In genomic region chr15:31006825-31007157, GRCm38 (mm10) we compare ENCODE assay signal across 23 mouse cellular contexts.
DNase-seq lines count a peak whose midpoint lies in the region; ATAC-seq lines count a peak whose summit lies in the region.
"Had no signal": no experiment of that assay in that cellular context is flagged by ENCODE, and none has a peak within 500 bp of the region (broad histone marks: within the 10 kb centered on the region; RNA-seq: fewer than 3 reads in every experiment).

No protein-coding gene starts in this region.

- H3K4me3 ChIP-seq in forebrain, embryonic 16.5 days (replicated peaks; ENCODE audit: low read length), result no peak overlapping the region
- H3K4me3 ChIP-seq in forebrain, embryonic 11.5 days (ENCODE audit: low read depth, low read length), result no peak overlapping the region
- H3K4me3 ChIP-seq in hindbrain, embryonic 15.5 days, result no peak overlapping the region
- no peak overlapping the region for H3K4me3 ChIP-seq in hindbrain, embryonic 10.5 days
- no peak overlapping the region for H3K4me3 ChIP-seq in midbrain, embryonic 15.5 days
- H3K4me3 ChIP-seq in midbrain, embryonic 10.5 days, result no peak overlapping the region
- no peak overlapping the region for H3K4me3 ChIP-seq in limb, embryonic 10.5 days
- H3K4me3 ChIP-seq: forebrain, embryonic 10.5 days; gastrocnemius, adult 2 months had no signal

- no peaks in the 10 kb centered on the region for H3K27me3 ChIP-seq in forebrain, embryonic 16.5 days (replicated peaks; ENCODE audit: control insufficient read depth, insufficient read depth, low read length)
- no peaks in the 10 kb centered on the region for H3K27me3 ChIP-seq in forebrain, embryonic 11.5 days (ENCODE audit: control insufficient read depth, insufficient read depth, low read length)
- no peaks in the 10 kb centered on the region for H3K27me3 ChIP-seq in hindbrain, embryonic 15.5 days
- H3K27me3 ChIP-seq in hindbrain, embryonic 10.5 days (ENCODE audit: insufficient read depth, poor library complexity, severe bottlenecking), result no peaks in the 10 kb centered on the region
- no peaks in the 10 kb centered on the region for H3K27me3 ChIP-seq in midbrain, embryonic 15.5 days (replicated peaks)
- H3K27me3 ChIP-seq in midbrain, embryonic 10.5 days (ENCODE audit: low read depth, poor library complexity, severe bottlenecking), result no peaks in the 10 kb centered on the region
- H3K27me3 ChIP-seq in limb, embryonic 10.5 days (ENCODE audit: low read depth, poor library complexity, severe bottlenecking), result no peaks in the 10 kb centered on the region

- H3K9me3 ChIP-seq in forebrain, embryonic 16.5 days (ENCODE audit: control insufficient read depth, low read length), result no peaks in the 10 kb centered on the region
- H3K9me3 ChIP-seq in forebrain, embryonic 11.5 days (ENCODE audit: control insufficient read depth, low read length), result no peaks in the 10 kb centered on the region
- no peaks in the 10 kb centered on the region for H3K9me3 ChIP-seq in hindbrain, embryonic 15.5 days
- H3K9me3 ChIP-seq in hindbrain, embryonic 10.5 days, result no peaks in the 10 kb centered on the region
- no peaks in the 10 kb centered on the region for H3K9me3 ChIP-seq in midbrain, embryonic 15.5 days
- H3K9me3 ChIP-seq in midbrain, embryonic 10.5 days (replicated peaks), result no peaks in the 10 kb centered on the region
- H3K9me3 ChIP-seq in limb, embryonic 10.5 days (replicated peaks), result no peaks in the 10 kb centered on the region
- H3K9me3 ChIP-seq: forebrain, embryonic 10.5 days had no signal

- H3K9ac ChIP-seq in forebrain, embryonic 16.5 days (replicated peaks; ENCODE audit: low read depth, low read length), result no peak overlapping the region
- no peak overlapping the region for H3K9ac ChIP-seq in forebrain, embryonic 11.5 days (ENCODE audit: low read length)
- H3K9ac ChIP-seq in hindbrain, embryonic 15.5 days, result no peak overlapping the region
- H3K9ac ChIP-seq in midbrain, embryonic 15.5 days, result no peak overlapping the region
- H3K9ac ChIP-seq: forebrain, postnatal 0 days had no signal

- H3K36me3 ChIP-seq in forebrain, embryonic 16.5 days (ENCODE audit: control insufficient read depth, insufficient read depth), result no peaks in the 10 kb centered on the region
- no peaks in the 10 kb centered on the region for H3K36me3 ChIP-seq in forebrain, embryonic 11.5 days (ENCODE audit: control insufficient read depth, insufficient read depth, low read length)
- H3K36me3 ChIP-seq in hindbrain, embryonic 15.5 days, result peaks cover 8% of the 10 kb centered on the region; the same call in 1 of the 2 replicates
- 0 out of 2 replicates have a peak, but pooled peaks cover 10% of the 10 kb centered on the region for H3K36me3 ChIP-seq in hindbrain, embryonic 10.5 days
- 0 out of 2 replicates have a peak, but pooled peaks cover 3% of the 10 kb centered on the region for H3K36me3 ChIP-seq in midbrain, embryonic 15.5 days (replicated peaks)
- 0 out of 2 replicates have a peak, but pooled peaks cover 5% of the 10 kb centered on the region for H3K36me3 ChIP-seq in midbrain, embryonic 10.5 days
- no peaks in the 10 kb centered on the region for H3K36me3 ChIP-seq in limb, embryonic 10.5 days

- no peak for DNase-seq in forebrain, embryonic 11.5 days (ENCODE audit: low spot score)
- no peak for DNase-seq in hindbrain, embryonic 10.5 days (ENCODE audit: low spot score)
- no peak for DNase-seq in midbrain, embryonic 10.5 days (ENCODE audit: low spot score)
- DNase-seq in limb, embryonic 10.5 days (ENCODE audit: low spot score), result no peak
- no peak for DNase-seq in gastrocnemius, postnatal 4 days (ENCODE audit: low spot score in 2 of 2)
- DNase-seq: adrenal gland, adult 2 months; adrenal gland, postnatal 14 days; cerebellum, adult 11 months; cerebellum, adult 2 months; cerebellum, adult 9-11 months; cerebellum, postnatal 25 days; forebrain, postnatal 0 days; gastrocnemius, adult 2 months; gastrocnemius, postnatal 14 days; kidney, adult 18-20 months had no signal

- 95% methylated on average over 8 of the region's 8 CpGs for WGBS in forebrain, embryonic 16.5 days
- WGBS in forebrain, embryonic 11.5 days, result 89% methylated on average over 8 of the region's 8 CpGs
- 83% methylated on average over 8 of the region's 8 CpGs for WGBS in hindbrain, embryonic 15.5 days
- 93% methylated on average over 8 of the region's 8 CpGs for WGBS in hindbrain, embryonic 10.5 days
- WGBS in midbrain, embryonic 15.5 days, result 89% methylated on average over 8 of the region's 8 CpGs
- WGBS in midbrain, embryonic 10.5 days, result 92% methylated on average over 8 of the region's 8 CpGs
- WGBS in limb, embryonic 10.5 days, result 92% methylated on average over 8 of the region's 8 CpGs

- 0 out of 2 replicates have a peak, but pooled peaks have one; percentile 11 for ATAC-seq in forebrain, embryonic 16.5 days
- ATAC-seq in forebrain, embryonic 11.5 days (replicated peaks; ENCODE audit: low FRiP score), result no peak
- ATAC-seq in hindbrain, embryonic 15.5 days (ENCODE audit: low FRiP score, low read depth), result 0 out of 2 replicates have a peak, but pooled peaks have one; percentile 27
- ATAC-seq in midbrain, embryonic 15.5 days (replicated peaks), result 0 out of 2 replicates have a peak, but pooled peaks have one; percentile 48
- ATAC-seq: CD4-positive, CD25-positive, alpha-beta regulatory T cell, adult 4 months; forebrain, postnatal 0 days; inflammation-experienced regulatory T-cells, adult 6 months; intestine, embryonic 16.5 days had no signal

- no peak overlapping the region for H3K4me2 ChIP-seq in forebrain, embryonic 16.5 days (ENCODE audit: low read length)
- H3K4me2 ChIP-seq in forebrain, embryonic 11.5 days (ENCODE audit: low read depth, low read length, severe bottlenecking), result no peak overlapping the region
- H3K4me2 ChIP-seq in hindbrain, embryonic 15.5 days, result no peak overlapping the region
- no peak overlapping the region for H3K4me2 ChIP-seq in midbrain, embryonic 15.5 days
- H3K4me2 ChIP-seq: heart, embryonic 11.5 days had no signal

- H3K27ac ChIP-seq in forebrain, embryonic 16.5 days (ENCODE audit: low read length), result no peak overlapping the region
- H3K27ac ChIP-seq in forebrain, embryonic 11.5 days (ENCODE audit: low read depth, low read length), result no peak overlapping the region
- H3K27ac ChIP-seq in hindbrain, embryonic 15.5 days (replicated peaks), result no peak overlapping the region
- no peak overlapping the region for H3K27ac ChIP-seq in hindbrain, embryonic 10.5 days
- H3K27ac ChIP-seq in midbrain, embryonic 15.5 days, result no peak overlapping the region
- H3K27ac ChIP-seq in midbrain, embryonic 10.5 days (replicated peaks), result no peak overlapping the region
- 0 out of 2 replicates have a peak overlapping the region, but pooled peaks have one; percentile 14 for H3K27ac ChIP-seq in limb, embryonic 10.5 days
- H3K27ac ChIP-seq: forebrain, embryonic 10.5 days; gastrocnemius, adult 2 months had no signal

- peaks cover 8% of the 10 kb centered on the region for H3K4me1 ChIP-seq in forebrain, embryonic 16.5 days (replicated peaks; ENCODE audit: control insufficient read depth, insufficient read depth, low read length)
- H3K4me1 ChIP-seq in forebrain, embryonic 11.5 days (replicated peaks; ENCODE audit: control insufficient read depth, insufficient read depth, low read length), result no peaks in the 10 kb centered on the region
- H3K4me1 ChIP-seq in hindbrain, embryonic 15.5 days (replicated peaks), result 0 out of 2 replicates have a peak, but pooled peaks cover 3% of the 10 kb centered on the region
- H3K4me1 ChIP-seq in hindbrain, embryonic 10.5 days (replicated peaks), result no peaks in the 10 kb centered on the region
- H3K4me1 ChIP-seq in midbrain, embryonic 15.5 days, result no peaks in the 10 kb centered on the region
- 0 out of 2 replicates have a peak, but pooled peaks cover 4% of the 10 kb centered on the region for H3K4me1 ChIP-seq in midbrain, embryonic 10.5 days
- H3K4me1 ChIP-seq in limb, embryonic 10.5 days, result peaks cover 9% of the 10 kb centered on the region; the same call in 1 of the 2 replicates
- H3K4me1 ChIP-seq: forebrain, embryonic 10.5 days had no signal
